Mouse (Mus musculus) bone marrow macrophage, adult 2 months (primary cell): ENCODE data around the gene Proser1.

Source experiments
- CTCF ChIP-seq: IDR thresholded peaks from 2 replicates; pipeline ENCODE4 v1.5.1; 2012; ENCODE audit warnings: low read depth, mild to moderate bottlenecking, low read length, moderate library complexity
- POLR2A ChIP-seq: IDR thresholded peaks from 2 replicates; pipeline ENCODE4 v1.6.1; 2012; ENCODE audit warnings: mild to moderate bottlenecking, low read depth, low read length, borderline replicate concordance

DNA sequence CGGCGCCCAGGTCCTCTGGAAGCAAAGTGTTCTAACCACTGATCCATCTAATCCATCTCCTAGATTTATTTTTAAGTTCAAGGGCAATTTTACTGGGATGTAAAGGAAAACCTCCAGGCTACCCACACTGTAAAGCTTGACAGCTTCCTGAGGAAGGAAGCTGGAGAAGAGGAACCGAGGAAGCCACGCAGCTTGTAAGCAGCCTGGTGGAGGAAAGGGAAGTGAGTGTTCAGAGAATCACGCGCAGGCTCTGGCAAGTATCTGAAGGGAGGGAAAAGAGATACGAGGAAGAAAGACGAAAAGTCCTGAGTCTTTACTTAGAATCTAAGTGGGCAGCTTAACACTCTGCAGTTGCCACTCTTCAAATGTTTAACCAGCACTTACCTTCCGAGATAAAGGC is 3.4 kb upstream of the Proser1 start:
- TF ChIP-seq CTCF = no peak
- TF ChIP-seq POLR2A = no peak
